Mouse (Mus musculus) erythroblast, embryonic 14.5 days (primary cell): ENCODE data around the gene Mapk11. TPM values are rescaled to one million over a fixed set of nuclear protein-coding genes. Genes with fewer than 3 reads are reported as not detected.

Experiments used
- H3K27me3 ChIP-seq: 2 replicates; pipeline ENCODE4 v1.6.1; 2012; ENCODE audit warnings: inconsistent platforms; ENCODE audit not compliant: control insufficient read depth
- H3K36me3 ChIP-seq: 2 replicates; pipeline ENCODE4 v1.6.1; 2012; ENCODE audit warnings: mild to moderate bottlenecking, inconsistent platforms; ENCODE audit not compliant: control insufficient read depth
- H3K4me1 ChIP-seq: 2 replicates; pipeline ENCODE4 v1.6.1; 2012; ENCODE audit warnings: inconsistent platforms; ENCODE audit not compliant: control insufficient read depth
- H3K4me3 ChIP-seq: replicated peaks from 2 replicates; pipeline ENCODE3; 2012; ENCODE audit warnings: moderate library complexity, mild to moderate bottlenecking, inconsistent platforms
- H3K9me3 ChIP-seq: 2 replicates; pipeline ENCODE4 v1.6.1; 2012; ENCODE audit warnings: low read length, inconsistent platforms, mixed read lengths; ENCODE audit not compliant: control insufficient read depth
- GATA1 ChIP-seq: IDR thresholded peaks from 2 replicates; pipeline ENCODE4 v1.6.1; 2012; ENCODE audit warnings: low read length, inconsistent platforms, mixed read lengths
- TAL1 ChIP-seq: IDR thresholded peaks from 3 replicates; pipeline ENCODE4 v1.6.1; 2012; ENCODE audit warnings: low read length, inconsistent platforms, mixed read lengths
- polyA plus RNA-seq: library from polyadenylated mRNA; stranded (reverse); fragments of >175 nt; gene quantifications from 2 replicates; pipeline ENCODE4 v1.2.3, GENCODE M21; 2012

Mapk11 gene
- 0.02 TPM in 1 of 2 replicates, not detected in the other for polyA plus RNA-seq

DNA sequence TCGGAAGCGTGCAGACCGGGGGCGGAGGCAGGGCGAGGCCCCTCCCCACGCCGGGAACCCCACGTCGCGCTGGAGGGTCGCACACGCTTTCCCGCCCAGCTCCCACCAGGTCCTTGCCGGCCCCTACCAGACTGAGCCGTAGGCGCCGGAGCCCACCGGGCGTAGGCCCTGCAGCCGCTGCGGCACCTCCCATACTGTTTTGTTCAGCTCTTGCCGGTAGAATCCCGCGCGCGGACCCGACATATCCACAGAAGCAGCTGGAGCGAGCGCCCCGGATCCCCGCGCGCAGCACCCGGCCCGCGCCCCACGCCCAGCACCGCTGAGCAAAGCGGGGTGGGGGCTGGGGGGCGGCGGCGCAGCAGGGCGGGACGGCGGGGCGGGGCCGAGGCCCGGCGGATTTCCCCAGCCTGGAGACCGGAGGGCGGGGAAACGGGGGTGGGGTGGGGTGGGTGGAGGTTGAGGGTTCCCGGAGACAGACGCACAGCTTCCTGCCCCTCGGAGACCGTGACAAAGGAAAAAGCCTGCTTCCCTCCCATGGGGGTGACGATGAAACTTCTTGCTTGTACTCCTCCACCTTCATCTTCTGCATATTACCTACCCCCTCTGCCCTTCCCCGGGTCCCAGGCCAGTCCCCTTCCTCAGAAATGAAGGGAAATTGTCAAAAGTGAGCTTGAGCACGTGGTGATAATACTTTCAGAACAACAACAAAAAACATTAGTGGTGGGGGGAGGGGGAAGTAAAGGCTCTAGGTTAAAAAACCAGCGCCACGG lies at the start of gene Mapk11:
Gene Mapk11, minus strand, starts transcription at position 358 of the 770 bp plus-strand sequence.
- H3K4me3 ChIP-seq, result peak within 1 kb of the TSS; percentile 36
- H3K36me3 ChIP-seq, result no peaks in the 10 kb centered on the region; the same call in 1 of the 2 replicates
- peaks cover 3% of the 10 kb centered on the region; the same call in 1 of the 2 replicates for H3K9me3 ChIP-seq
- H3K27me3 ChIP-seq, result peaks cover 68% of the 10 kb centered on the region
- TF ChIP-seq GATA1 (no peak), TAL1 (no peak)
- H3K4me1 ChIP-seq, result peaks cover 11% of the 10 kb centered on the region

DNA sequence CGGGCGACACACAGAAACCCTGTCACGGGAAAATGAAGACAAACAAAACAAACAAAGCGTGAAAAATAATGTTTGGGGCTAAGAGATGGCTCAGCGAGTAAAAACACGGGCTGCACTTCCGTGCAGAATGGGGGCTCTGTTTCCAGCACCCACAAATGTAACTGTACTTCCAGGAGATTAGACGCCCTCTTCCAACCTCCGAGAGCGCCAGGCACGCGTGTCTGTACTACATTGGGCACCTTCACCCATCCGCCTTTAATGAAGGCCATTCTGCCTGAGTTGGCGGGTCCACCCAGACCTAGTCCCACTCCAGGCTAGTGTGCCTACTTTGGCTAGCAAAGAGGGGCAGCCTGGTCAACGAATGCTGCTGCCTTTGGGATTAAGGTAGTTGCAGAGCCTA lies 47.6 kb upstream of the Mapk11 start:
- H3K4me1 ChIP-seq, result peaks cover 22% of the 10 kb centered on the region
- peak overlapping the region; percentile 100 for H3K4me3 ChIP-seq
- no peaks in the 10 kb centered on the region for H3K27me3 ChIP-seq
- no peaks in the 10 kb centered on the region for H3K36me3 ChIP-seq
- TF ChIP-seq TAL1 (no peak), GATA1 (no peak)
- peaks cover 3% of the 10 kb centered on the region for H3K9me3 ChIP-seq

DNA sequence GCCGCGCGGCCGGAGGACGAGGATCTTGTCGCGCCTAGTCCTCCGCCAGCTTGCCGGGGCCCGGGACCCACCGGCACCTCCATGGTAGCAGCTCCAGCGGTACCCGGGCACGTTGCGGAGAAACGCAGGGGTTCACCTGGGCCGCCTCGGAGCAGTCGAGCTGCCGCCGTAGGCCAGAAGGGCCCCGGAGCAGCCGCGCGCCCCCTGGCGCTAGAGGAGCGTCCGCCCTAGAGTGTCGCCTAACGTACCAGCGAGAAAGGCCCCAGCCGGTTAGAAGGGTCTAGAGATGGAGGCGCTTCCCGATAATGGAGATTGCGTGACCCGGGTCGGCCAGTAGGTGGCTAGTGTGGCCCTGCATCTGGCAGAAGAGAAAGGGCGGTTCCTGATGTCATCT lies 46.9 kb upstream of the Mapk11 start, which contains the start of gene Dennd6b:
Gene Dennd6b, minus strand, starts transcription at position 184 of the 394 bp plus-strand sequence.
- Histone ChIP-seq H3K4me1 (peaks cover 22% of the 10 kb centered on the region), H3K4me3 (peak within 1 kb of the TSS; percentile 100), H3K9me3 (no peaks in the 10 kb centered on the region), H3K27me3 (no peaks in the 10 kb centered on the region), H3K36me3 (no peaks in the 10 kb centered on the region)
- TF ChIP-seq GATA1 (peak; percentile 37; the same call in 1 of the 2 replicates), TAL1 (no peak)

DNA sequence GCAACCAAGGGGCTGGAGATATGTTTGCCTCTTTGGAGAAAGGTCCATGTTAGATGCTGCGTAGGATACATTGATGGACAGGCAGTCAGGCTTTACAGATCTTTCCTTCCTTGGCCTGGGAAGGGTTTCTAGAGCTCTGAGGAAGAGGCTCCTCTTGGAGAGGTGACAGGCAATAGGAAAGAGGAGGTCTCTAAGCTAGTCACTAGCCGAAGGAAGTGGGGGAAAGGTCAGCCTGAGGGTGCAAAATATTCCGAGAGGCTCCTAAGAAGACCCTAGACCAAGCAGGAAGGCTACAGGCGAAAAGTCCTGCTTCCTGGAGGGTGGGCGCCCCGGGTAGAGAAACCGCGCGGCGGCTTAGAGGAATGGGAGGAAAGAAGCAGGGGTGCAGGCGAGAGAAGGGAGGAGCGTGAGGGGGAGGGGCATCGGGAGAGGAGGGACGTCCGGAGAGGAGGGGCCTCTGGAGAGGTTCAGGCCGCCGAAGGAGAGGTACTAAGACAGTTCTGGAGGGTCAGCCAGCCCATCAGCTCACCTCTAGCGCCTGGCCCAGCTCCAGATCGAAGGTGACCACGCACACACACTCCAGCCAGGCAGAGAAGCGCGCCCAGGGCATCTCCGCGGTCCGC lies 46.4 kb upstream of the Mapk11 start:
- Histone ChIP-seq H3K4me3 (peak overlapping the region; percentile 100), H3K27me3 (no peaks in the 10 kb centered on the region), H3K9me3 (no peaks in the 10 kb centered on the region), H3K4me1 (peaks cover 22% of the 10 kb centered on the region), H3K36me3 (peaks cover 3% of the 10 kb centered on the region)
- TF ChIP-seq GATA1 (no peak), TAL1 (no peak)

DNA sequence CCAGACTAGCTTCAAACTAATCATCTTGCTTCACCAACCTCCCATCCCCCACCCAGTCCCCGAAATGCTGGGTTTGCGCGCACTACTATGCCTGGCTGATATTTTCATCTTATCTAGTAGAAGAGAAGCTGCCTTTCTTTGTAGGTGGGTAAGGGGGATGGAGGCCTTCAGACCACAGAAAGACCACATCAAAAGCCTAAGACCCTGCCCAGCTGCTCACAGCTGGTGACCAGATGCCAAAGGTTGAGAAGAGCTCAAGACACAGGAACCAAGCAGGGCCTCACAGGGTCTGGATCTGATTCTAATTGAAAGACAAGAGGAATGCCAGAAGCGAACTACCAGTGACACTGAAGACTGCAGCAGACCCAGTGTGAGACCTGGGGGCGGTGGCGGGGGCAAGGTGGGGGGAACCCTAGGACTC lies 45.8 kb upstream of the Mapk11 start:
- H3K9me3 ChIP-seq, result no peaks in the 10 kb centered on the region
- H3K36me3 ChIP-seq, result peaks cover 7% of the 10 kb centered on the region
- TF ChIP-seq GATA1 (no peak), TAL1 (no peak)
- H3K4me3 ChIP-seq, result peak overlapping the region; percentile 100
- peaks cover 22% of the 10 kb centered on the region for H3K4me1 ChIP-seq
- H3K27me3 ChIP-seq, result no peaks in the 10 kb centered on the region

DNA sequence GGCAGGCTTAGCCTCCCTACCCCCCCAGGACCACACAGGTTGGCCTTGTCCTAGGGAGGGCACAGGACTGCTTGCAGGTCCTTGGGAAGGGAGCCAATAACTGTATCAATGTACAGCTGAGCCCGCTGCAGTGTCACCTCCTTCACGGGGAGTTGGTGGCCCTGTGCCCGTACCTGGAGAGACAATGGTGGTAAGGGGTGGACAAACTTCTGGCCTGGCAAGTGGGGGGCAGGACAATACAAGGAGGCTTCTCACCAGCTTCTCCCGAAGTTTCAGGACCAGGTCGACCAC lies 35.5 kb upstream of the Mapk11 start:
- Histone ChIP-seq H3K36me3 (peaks cover 23% of the 10 kb centered on the region), H3K9me3 (peaks cover 8% of the 10 kb centered on the region), H3K27me3 (peaks cover 33% of the 10 kb centered on the region), H3K4me3 (no peak overlapping the region), H3K4me1 (peaks cover 10% of the 10 kb centered on the region)
- TF ChIP-seq GATA1 (no peak), TAL1 (no peak)

DNA sequence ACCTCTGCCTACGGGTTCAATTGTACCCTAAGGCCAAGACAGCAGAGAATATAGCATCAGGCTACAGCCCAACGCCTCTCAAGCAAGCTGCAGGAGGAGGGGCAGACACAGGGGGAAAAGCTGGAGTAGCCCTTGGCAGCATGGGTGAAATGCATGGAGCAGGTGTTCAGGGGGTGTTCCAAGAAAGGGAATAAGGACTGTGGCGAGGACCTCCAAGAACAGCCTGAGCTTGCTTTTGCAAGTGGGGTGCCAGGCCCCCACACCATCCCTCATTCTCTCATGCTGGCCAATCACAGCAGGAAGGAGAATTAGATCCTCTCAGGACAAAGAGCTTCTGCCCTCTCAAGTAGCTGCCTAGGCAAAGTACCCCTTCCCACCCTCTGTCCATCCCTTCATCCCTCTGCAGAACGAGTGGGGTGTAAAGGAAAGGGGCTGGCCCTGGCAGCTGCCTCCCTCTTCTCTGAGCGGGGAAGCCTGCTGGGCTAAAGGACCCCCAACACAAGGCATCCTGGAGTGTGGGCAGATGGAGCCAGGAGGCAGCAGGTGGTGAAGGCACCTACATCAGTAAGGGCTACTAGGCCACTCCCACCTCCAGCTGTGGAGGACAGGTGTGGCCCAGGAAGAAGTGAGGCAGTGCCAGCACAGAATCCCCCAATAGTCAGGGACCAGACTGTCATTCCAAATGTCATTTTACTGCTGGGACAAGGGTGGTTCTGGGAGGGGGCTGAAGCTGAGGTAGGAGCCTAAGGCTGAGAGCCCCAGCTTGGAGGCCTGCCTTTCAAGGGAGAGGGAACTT lies 34.9 kb upstream of the Mapk11 start:
- Histone ChIP-seq H3K36me3 (peaks cover 23% of the 10 kb centered on the region), H3K27me3 (peaks cover 38% of the 10 kb centered on the region), H3K4me3 (no peak overlapping the region), H3K4me1 (peaks cover 10% of the 10 kb centered on the region), H3K9me3 (peaks cover 8% of the 10 kb centered on the region)
- TF ChIP-seq GATA1, result no peak
- TF ChIP-seq TAL1, result no peak

DNA sequence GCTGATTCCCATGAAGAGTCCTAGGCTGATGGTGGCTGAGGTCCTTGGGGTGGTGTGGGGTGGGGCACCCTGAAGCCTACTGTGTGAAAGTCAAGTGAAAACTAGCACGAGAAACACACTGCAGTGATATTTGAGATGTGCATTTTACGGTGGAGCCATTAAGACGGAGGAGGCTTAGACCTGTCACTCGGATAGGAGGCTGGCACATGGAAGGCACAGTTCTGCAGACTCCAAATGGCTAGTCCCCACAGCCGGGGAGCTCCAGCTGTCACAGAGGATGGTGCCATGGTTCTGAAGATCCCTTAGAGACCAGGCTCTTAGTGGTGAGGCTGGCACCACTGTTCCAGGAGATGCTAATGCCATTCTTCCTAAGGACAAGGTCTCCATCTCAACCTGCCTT lies 33.4 kb upstream of the Mapk11 start:
- Histone ChIP-seq H3K4me3 (no peak overlapping the region), H3K4me1 (peaks cover 25% of the 10 kb centered on the region), H3K9me3 (peaks cover 8% of the 10 kb centered on the region), H3K27me3 (peaks cover 53% of the 10 kb centered on the region), H3K36me3 (peaks cover 13% of the 10 kb centered on the region)
- TF ChIP-seq GATA1 (no peak), TAL1 (no peak)

DNA sequence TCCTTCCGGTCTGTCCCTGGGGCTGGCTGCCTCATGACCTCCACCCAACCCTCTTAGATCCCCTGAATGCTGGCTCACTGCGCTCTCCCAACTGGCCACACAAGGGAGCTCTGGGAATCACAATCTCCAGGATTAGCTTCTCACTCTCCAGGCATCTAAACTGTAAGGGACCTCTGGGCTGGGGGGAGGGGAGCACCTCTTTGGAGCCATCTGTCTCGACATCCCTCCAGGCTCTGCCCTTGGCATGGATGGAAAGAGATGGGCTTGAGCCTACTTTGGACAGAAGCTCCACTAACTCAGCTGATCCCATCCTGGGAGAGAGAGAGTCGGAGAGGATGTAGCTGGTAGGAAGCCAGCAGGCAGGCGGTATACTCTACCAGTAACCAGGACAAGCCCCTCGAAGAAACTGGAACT lies 32.9 kb upstream of the Mapk11 start:
- H3K4me1 ChIP-seq, result peaks cover 30% of the 10 kb centered on the region
- H3K27me3 ChIP-seq, result peaks cover 56% of the 10 kb centered on the region
- peaks cover 8% of the 10 kb centered on the region for H3K9me3 ChIP-seq
- no peak for TF ChIP-seq GATA1
- no peak for TF ChIP-seq TAL1
- peaks cover 12% of the 10 kb centered on the region for H3K36me3 ChIP-seq
- H3K4me3 ChIP-seq, result no peak overlapping the region
